Mouse (Mus musculus): ENCODE results near the gene Gemin2. TPM values are rescaled to one million over a fixed set of nuclear protein-coding genes. Genes with fewer than 3 reads are reported as not detected.

The Gemin2 gene
- polyA plus RNA-seq, 1 experiment from 2014 or later, result 31.5 TPM

Other genes with a start within 250 kb of the Gemin2 start
- gene Sec23a, start 1.4 kb upstream of the Gemin2 start, polyA plus RNA-seq (2015; fragmentation: Nextera tagmentation; extraction: Ambion mirVana), result 64.0 and 65.6 TPM in 2 replicates
- 87.8 and 92.5 TPM in 2 replicates for gene Trappc6b, start 48.1 kb downstream of the Gemin2 start, polyA plus RNA-seq (2015; fragmentation: Nextera tagmentation; extraction: Ambion mirVana)
- 96.1 and 105 TPM in 2 replicates for gene Pnn, start 53.5 kb downstream of the Gemin2 start, polyA plus RNA-seq (2015; fragmentation: Nextera tagmentation; extraction: Ambion mirVana)
- gene Mia2, start 82.4 kb downstream of the Gemin2 start, polyA plus RNA-seq (2015; fragmentation: Nextera tagmentation; extraction: Ambion mirVana), result 53.8 and 59.9 TPM in 2 replicates
- 7.8 and 8.0 TPM in 2 replicates for gene Fbxo33, start 206.3 kb downstream of the Gemin2 start, polyA plus RNA-seq (2015; fragmentation: Nextera tagmentation; extraction: Ambion mirVana)